Mouse (Mus musculus) heart, embryonic 14.5 days (tissue): Measurements from ENCODE around the gene Ssh2. TPM values are rescaled to one million over a fixed set of nuclear protein-coding genes. Genes with fewer than 3 reads are reported as not detected.

Source experiments
- ATAC-seq: fragments of 200-750 bp; cut with Nextera tagmentation; 2 replicates; pipeline ENCODE4 v1.8.0; 2017; ENCODE audit warnings: low read depth, moderate TSS enrichment; ENCODE audit not compliant: insufficient number of reproducible peaks, insufficient read depth, low FRiP score
- H3K27ac ChIP-seq, 2 experiments: fragments of 200-500 bp in 1 of 2; fragments of 300-500 bp in 1 of 2; sonication (generic) in 1 of 2; replicated peaks in 1 of 2; 2 replicates each; pipeline ENCODE4 v1.5.1; 2012 to 2014; ENCODE audit warnings: low read depth in 2 of 2, low read length in 2 of 2, control low read depth in 1 of 2, mild to moderate bottlenecking in 1 of 2, mixed read lengths in 1 of 2; ENCODE audit not compliant: control insufficient read depth in 1 of 2, insufficient read depth in 1 of 2
- H3K27me3 ChIP-seq: fragments of 300-500 bp; sonication (generic); 2 replicates; pipeline ENCODE4 v1.6.1; 2014; ENCODE audit warnings: mild to moderate bottlenecking, low read length, control low read depth; ENCODE audit not compliant: control insufficient read depth, insufficient read depth
- H3K36me3 ChIP-seq: fragments of 300-500 bp; sonication (generic); 2 replicates; pipeline ENCODE4 v1.6.1; 2014; ENCODE audit warnings: mild to moderate bottlenecking, control low read depth, low read length, mixed read lengths; ENCODE audit not compliant: control insufficient read depth, insufficient read depth
- H3K4me1 ChIP-seq, 2 experiments: fragments of 200-500 bp in 1 of 2; fragments of 300-500 bp in 1 of 2; sonication (generic) in 1 of 2; 2 replicates each; pipeline ENCODE4 v1.6.1; 2012 to 2014; ENCODE audit warnings: low read length in 2 of 2, control low read depth in 1 of 2, mixed read lengths in 1 of 2; ENCODE audit not compliant: control insufficient read depth in 2 of 2, insufficient read depth in 2 of 2
- H3K4me2 ChIP-seq: fragments of 300-500 bp; sonication (generic); 2 replicates; pipeline ENCODE4 v1.6.1; 2014; ENCODE audit warnings: mild to moderate bottlenecking, low read length
- H3K4me3 ChIP-seq, 2 experiments: fragments of 200-500 bp in 1 of 2; fragments of 300-500 bp in 1 of 2; sonication (generic) in 1 of 2; 2 replicates each; pipeline ENCODE4 v1.5.1; 2012 to 2014; ENCODE audit warnings: low read length in 2 of 2, mild to moderate bottlenecking in 2 of 2, control low read depth in 1 of 2, low read depth in 1 of 2, moderate library complexity in 1 of 2; ENCODE audit not compliant: control insufficient read depth in 1 of 2, insufficient read depth in 1 of 2
- H3K9ac ChIP-seq: fragments of 300-500 bp; sonication (generic); 2 replicates; pipeline ENCODE4 v1.6.1; 2014; ENCODE audit warnings: mild to moderate bottlenecking, low read length
- H3K9me3 ChIP-seq: fragments of 300-500 bp; sonication (generic); 2 replicates; pipeline ENCODE4 v1.6.1; 2016; ENCODE audit warnings: low read length, control low read depth; ENCODE audit not compliant: control insufficient read depth
- WGBS: fragments of 180-500 bp; shearing (Covaris S2); extraction: QIAGEN DNeasy Blood & Tissue Kit; methylation state at CpG from one replicate; pipeline ENCODE4 v1.1.7; 2014; 5-methylcytosine and 5-hydroxymethylcytosine counted together
- polyA plus RNA-seq: library from polyadenylated mRNA; unstranded; fragments of >200 nt; fragmentation: Nextera tagmentation; extraction: Ambion mirVana; gene quantifications from 2 replicates; pipeline ENCODE4 v1.2.1, GENCODE M21; 2014

Gene Ssh2
- 31.4 and 35.9 TPM in 2 replicates for polyA plus RNA-seq

DNA sequence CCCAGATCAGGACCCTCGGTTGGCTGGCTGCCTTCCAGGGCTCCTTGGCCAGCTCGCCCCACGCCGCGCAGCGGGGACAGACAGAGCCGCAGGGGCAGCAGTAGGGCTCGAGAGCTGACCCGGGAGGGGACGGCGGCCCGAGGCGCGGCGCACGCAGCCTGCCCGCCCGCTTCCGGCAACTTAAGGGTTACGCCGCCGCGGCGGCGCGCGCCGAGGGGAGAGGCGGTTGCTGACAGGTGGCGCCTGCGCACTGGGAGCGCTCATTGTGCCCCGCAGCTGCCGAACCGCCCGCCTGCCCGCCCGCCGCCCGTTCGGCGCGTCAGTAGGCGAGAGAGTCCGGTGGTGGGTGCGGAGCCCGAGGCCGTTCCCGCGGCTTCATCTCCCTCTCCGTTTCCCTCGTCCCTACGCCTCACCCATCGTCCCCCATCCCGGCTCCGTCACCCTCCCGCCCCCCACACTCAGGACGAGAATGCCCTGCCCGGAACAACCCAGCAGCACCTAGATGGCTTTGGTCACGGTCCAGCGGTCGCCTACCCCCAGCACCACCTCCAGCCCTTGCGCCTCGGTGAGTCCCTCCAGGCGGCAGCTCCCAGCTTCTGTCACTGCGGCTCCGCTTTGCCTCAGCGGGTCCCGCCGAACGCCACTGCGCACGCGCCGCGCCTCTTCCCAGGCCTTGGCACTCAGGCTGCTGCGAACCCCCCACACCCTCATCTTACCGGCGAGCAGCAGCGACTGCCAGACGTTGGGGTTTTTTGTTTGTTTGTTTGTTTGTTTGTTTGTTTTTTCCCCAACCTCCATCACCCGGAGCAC, at the start of gene Ssh2:
Gene Ssh2, plus strand, starts transcription at position 337 of the 810 bp plus-strand sequence.
- H3K4me3 ChIP-seq: peak within 1 kb of the TSS; percentile 59 to 91
- no peaks in the 10 kb centered on the region for H3K36me3 ChIP-seq
- peak within 1 kb of the TSS; percentile 87 for H3K4me2 ChIP-seq
- peak within 1 kb of the TSS; percentile 65 to 96 for H3K27ac ChIP-seq
- no peaks in the 10 kb centered on the region for H3K27me3 ChIP-seq
- under 1% methylated on average over 59 of the region's 82 CpGs for WGBS
- H3K9ac ChIP-seq: peak within 1 kb of the TSS; percentile 95
- no peaks in the 10 kb centered on the region for H3K9me3 ChIP-seq
- peak; percentile 82 for ATAC-seq
- peaks cover 0 to 3% of the 10 kb centered on the region in 2 experiments; a peak in 2 of 4 replicates for H3K4me1 ChIP-seq

GRCm38 (mm10) chr11:77173731-77174130, 42.4 kb upstream of the Ssh2 start:
- no peak overlapping the region for H3K27ac ChIP-seq
- no peak overlapping the region for H3K4me3 ChIP-seq
- WGBS: 77% methylated on average over 4 of the region's 4 CpGs
- no peak overlapping the region for H3K4me2 ChIP-seq
- H3K4me1 ChIP-seq: no peaks in the 10 kb centered on the region
- no peaks in the 10 kb centered on the region for H3K9me3 ChIP-seq
- no peak overlapping the region for H3K9ac ChIP-seq
- no peaks in the 10 kb centered on the region for H3K36me3 ChIP-seq
- no peaks in the 10 kb centered on the region for H3K27me3 ChIP-seq
- ATAC-seq: no peak

DNA sequence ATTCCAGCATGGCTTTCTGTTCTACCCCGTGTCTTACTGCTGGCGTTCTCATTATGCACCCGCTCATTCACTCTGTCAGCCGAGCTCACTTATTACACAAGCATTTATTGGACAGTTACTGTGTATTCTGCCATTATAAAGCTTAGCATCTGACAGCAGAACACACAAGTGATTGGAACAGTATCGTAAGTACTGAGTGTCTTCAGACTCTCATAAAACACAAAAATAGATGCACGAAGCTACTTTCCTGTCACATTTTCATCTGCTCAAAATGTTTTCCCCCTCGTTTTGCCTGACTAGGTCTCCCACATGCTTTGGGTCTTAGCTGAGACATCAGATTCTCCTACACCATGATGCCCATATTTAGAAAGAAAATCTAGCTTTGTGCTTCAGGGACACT, 41.6 kb upstream of the Ssh2 start:
- Histone ChIP-seq H3K4me1 (no peaks in the 10 kb centered on the region; a peak in 1 of 4 replicates), H3K27ac (no peak overlapping the region), H3K27me3 (no peaks in the 10 kb centered on the region), H3K9ac (no peak overlapping the region), H3K9me3 (no peaks in the 10 kb centered on the region), H3K4me3 (no peak overlapping the region), H3K4me2 (no peak overlapping the region), H3K36me3 (no peaks in the 10 kb centered on the region)
- 74% methylated on average over 7 of the region's 7 CpGs for WGBS
- ATAC-seq: no peak

- H3K4me2 ChIP-seq: no peak overlapping the region
- WGBS: 71% methylated on average over 3 of the region's 3 CpGs
- H3K27me3 ChIP-seq: no peaks in the 10 kb centered on the region
- no peaks in the 10 kb centered on the region for H3K9me3 ChIP-seq
- H3K9ac ChIP-seq: no peak overlapping the region
- H3K36me3 ChIP-seq: no peaks in the 10 kb centered on the region
- H3K4me3 ChIP-seq: no peak overlapping the region
- peaks cover 0 to 4% of the 10 kb centered on the region in 2 experiments; a peak in 1 of 4 replicates for H3K4me1 ChIP-seq
- no peak for ATAC-seq
- H3K27ac ChIP-seq: no peak overlapping the region
These were observed 36.3 kb upstream of the Ssh2 start for GRCm38 (mm10) chr11:77179771-77180170.

DNA sequence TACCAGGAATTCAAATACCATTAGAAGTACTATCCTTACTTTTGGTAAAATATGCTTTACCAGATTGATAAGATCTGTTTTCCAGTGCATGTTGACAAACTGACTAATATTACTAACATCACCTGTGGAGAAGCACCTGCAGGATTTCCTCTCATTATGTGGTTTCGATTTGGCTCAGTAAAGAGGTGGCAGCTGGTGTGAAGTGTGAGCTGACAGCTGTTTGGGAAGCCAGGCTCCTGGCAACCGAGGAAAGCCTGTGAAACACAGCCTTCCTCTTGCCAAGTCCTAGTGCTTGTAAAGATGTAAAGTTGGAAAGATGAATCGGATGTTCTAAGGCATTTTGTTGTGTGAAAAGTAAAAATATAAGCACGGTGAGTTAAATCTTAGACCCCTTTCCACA, 35.2 kb upstream of the Ssh2 start:
- no peaks in the 10 kb centered on the region for H3K9me3 ChIP-seq
- no peak overlapping the region for H3K9ac ChIP-seq
- no peak overlapping the region for H3K4me2 ChIP-seq
- H3K4me3 ChIP-seq: no peak overlapping the region
- no peaks in the 10 kb centered on the region for H3K36me3 ChIP-seq
- peaks cover 0 to 4% of the 10 kb centered on the region in 2 experiments; a peak in 1 of 4 replicates for H3K4me1 ChIP-seq
- WGBS: 39% methylated on average over 4 of the region's 4 CpGs
- no peak for ATAC-seq
- H3K27me3 ChIP-seq: no peaks in the 10 kb centered on the region
- H3K27ac ChIP-seq: no peak overlapping the region

GRCm38 (mm10) chr11:77181528-77181927, 34.6 kb upstream of the Ssh2 start:
- 73% methylated on average over 5 of the region's 5 CpGs for WGBS
- H3K9me3 ChIP-seq: no peaks in the 10 kb centered on the region
- no peak overlapping the region for H3K4me3 ChIP-seq
- no peak for ATAC-seq
- no peak overlapping the region for H3K27ac ChIP-seq
- no peaks in the 10 kb centered on the region for H3K36me3 ChIP-seq
- H3K27me3 ChIP-seq: no peaks in the 10 kb centered on the region
- H3K4me1 ChIP-seq: peaks cover 0 to 4% of the 10 kb centered on the region in 2 experiments; a peak in 1 of 4 replicates
- no peak overlapping the region for H3K9ac ChIP-seq
- H3K4me2 ChIP-seq: no peak overlapping the region

GRCm38 (mm10) chr11:77182041-77182440, 34.0 kb upstream of the Ssh2 start:
- Histone ChIP-seq H3K4me3 (no peak overlapping the region), H3K27me3 (no peaks in the 10 kb centered on the region), H3K36me3 (no peaks in the 10 kb centered on the region), H3K4me2 (no peak overlapping the region), H3K9ac (no peak overlapping the region), H3K9me3 (no peaks in the 10 kb centered on the region), H3K4me1 (peaks cover 0 to 4% of the 10 kb centered on the region in 2 experiments; a peak in 1 of 4 replicates), H3K27ac (no peak overlapping the region)
- WGBS: 89% methylated on average over 2 of the region's 2 CpGs
- no peak for ATAC-seq
